Mouse (Mus musculus): ENCODE data around the gene Emc4.

DNA sequence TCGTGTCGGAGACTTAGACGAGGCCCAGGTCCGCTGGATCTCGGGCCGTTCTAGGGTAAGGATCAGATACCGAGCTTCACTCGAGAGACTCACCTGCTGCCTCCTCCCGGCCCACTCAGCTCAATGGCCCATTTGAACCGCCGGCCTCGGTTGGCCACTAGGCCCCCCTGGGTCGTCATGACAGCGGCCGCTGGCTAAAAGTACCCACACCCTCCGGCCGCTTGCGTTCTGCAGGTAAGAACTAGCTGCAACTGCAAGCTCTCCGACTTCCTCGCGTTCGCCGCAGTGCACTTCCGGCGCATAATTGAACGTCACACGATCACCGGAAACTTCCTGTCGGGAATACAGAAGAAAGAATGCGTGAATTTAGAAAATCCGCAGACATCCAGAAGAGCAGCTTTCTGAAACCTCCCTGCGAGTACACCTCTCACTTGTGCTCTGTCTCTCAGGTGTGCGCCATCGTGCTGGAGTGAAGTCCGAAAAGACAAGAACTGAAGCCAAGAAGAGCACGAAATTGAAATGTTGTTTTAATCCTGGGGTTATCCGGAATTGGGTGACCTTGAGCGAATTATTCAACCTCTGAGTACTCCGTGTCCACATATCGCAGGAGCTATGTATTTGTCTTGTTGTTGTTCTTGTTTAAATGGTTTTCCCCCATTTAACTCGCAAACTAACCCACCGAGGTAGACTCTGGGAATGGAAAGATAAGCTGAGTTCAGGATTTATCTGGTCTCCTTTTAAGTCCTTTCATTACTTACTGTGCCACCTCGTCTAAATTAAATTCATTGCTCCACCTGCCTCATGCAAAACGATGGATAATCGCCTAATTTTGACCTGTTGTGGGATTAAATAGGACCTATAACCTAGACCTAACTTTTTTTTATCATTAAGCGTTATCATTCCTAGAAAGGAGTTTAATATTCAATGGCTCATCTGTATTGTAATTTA lies at the start of gene Emc4:
- TF ChIP-seq CTCF (IDR thresholded peaks at IDR 0.05; ENCODE audit: low read depth, low read length) (no peak), POLR2A (IDR thresholded peaks at IDR 0.05; ENCODE audit: extremely low read depth, insufficient read depth, low read length) (0 out of 2 replicates have a peak, but pooled peaks have one; percentile 41)
